Mouse (Mus musculus): ENCODE results near the gene Ripk1. TPM values are rescaled to one million over a fixed set of nuclear protein-coding genes. Genes with fewer than 3 reads are reported as not detected.

The Ripk1 gene
- polyA plus RNA-seq, 1 experiment from 2014 or later = 20.6 TPM

DNA sequence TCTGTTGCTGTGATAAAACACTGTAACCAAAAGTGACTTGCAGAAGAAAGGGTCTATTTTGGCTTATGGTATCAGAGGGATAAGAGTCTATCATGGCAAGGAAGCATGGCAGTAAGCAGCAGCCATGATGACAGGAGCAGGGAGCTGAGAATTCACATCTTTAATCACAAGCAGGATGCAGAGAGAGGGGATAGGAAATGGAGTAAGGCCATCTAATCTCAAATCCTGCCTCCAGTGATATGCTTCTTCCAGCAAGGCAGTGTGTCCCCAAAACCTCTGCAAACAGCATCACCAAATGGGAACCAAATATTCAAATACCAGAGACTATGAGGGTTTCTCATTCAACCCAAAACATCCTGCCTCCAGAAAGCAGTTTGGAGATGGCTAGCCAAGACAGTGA, 35.6 kb upstream of the Ripk1 start:
- no peak overlapping the region for H3K9ac ChIP-seq (ENCODE audit: low read depth, low read length)
- no peaks in the 10 kb centered on the region; the same call in 1 of the 2 replicates for H3K36me3 ChIP-seq (ENCODE audit: control insufficient read depth, insufficient read depth, low read length)
- no peaks in the 10 kb centered on the region for H3K27me3 ChIP-seq (ENCODE audit: control insufficient read depth, insufficient read depth, low read length)
- no peak overlapping the region for H3K27ac ChIP-seq (ENCODE audit: low read depth, low read length)
- no peak for ATAC-seq (ENCODE audit: low FRiP score, low TSS enrichment)
- no peak overlapping the region for H3K4me3 ChIP-seq (ENCODE audit: low read length)
- H3K9me3 ChIP-seq (ENCODE audit: control insufficient read depth, low read length) = no peaks in the 10 kb centered on the region
- H3K4me1 ChIP-seq (ENCODE audit: control insufficient read depth, insufficient read depth, low read length) = peaks cover 6% of the 10 kb centered on the region; the same call in 1 of the 2 replicates
- H3K4me2 ChIP-seq (replicated peaks; ENCODE audit: low read depth, low read length) = no peak overlapping the region

DNA sequence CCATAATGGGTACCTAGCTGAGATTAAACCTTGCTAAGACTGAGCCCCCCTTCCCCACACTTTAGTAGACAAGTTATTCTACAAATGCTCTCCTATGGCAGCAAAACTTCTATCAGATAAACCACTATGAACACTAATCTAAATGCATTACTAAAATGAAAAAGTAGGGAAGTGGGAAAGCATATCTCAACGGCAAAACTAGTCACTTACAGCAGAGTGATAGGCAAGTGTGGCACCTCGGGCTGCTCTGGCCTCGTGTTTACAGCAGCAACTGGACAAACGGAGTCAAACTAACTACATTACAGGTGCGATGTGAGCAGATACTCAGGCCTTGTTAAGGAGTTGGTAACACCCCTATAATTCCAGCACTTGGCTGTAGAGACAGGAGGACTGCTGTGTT, 12.5 kb upstream of the Ripk1 start:
- Histone ChIP-seq H3K9me3 (ENCODE audit: control insufficient read depth, low read length) (no peaks in the 10 kb centered on the region), H3K4me3 (ENCODE audit: low read length) (no peak overlapping the region), H3K4me2 (replicated peaks; ENCODE audit: low read depth, low read length) (no peak overlapping the region), H3K36me3 (ENCODE audit: control insufficient read depth, insufficient read depth, low read length) (peaks cover 13% of the 10 kb centered on the region; the same call in 1 of the 2 replicates), H3K27me3 (ENCODE audit: control insufficient read depth, insufficient read depth, low read length) (no peaks in the 10 kb centered on the region), H3K9ac (ENCODE audit: low read depth, low read length) (no peak overlapping the region), H3K27ac (ENCODE audit: low read depth, low read length) (no peak overlapping the region), H3K4me1 (ENCODE audit: control insufficient read depth, insufficient read depth, low read length) (no peaks in the 10 kb centered on the region)
- WGBS = 79% methylated on average over 5 of the region's 5 CpGs
- no peak for ATAC-seq (ENCODE audit: low FRiP score, low TSS enrichment)

DNA sequence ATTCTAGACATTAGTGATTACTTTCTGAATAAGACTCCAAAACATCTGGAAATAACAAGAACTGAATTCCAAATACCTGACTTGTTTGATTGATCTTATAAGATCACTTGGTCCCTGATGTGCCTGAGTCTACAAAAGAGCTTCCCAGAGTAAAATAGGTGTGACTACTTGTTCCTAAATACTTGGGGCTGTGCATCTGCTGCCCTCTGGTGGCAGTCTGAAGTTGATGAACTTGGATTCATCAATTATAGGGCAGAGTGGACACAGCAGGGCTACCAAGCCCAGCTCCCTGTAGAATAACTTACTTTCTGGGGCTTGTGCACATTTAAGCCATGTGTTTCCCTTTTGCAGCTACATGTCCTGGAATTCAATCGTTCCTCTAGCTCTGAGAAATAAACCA, 7.0 kb upstream of the Ripk1 start:
- peak; percentile 64; the same call in 1 of the 2 replicates for ATAC-seq (ENCODE audit: low FRiP score, low TSS enrichment)
- Histone ChIP-seq H3K9me3 (ENCODE audit: control insufficient read depth, low read length) (no peaks in the 10 kb centered on the region), H3K4me2 (replicated peaks; ENCODE audit: low read depth, low read length) (no peak overlapping the region), H3K4me1 (ENCODE audit: control insufficient read depth, insufficient read depth, low read length) (no peaks in the 10 kb centered on the region), H3K36me3 (ENCODE audit: control insufficient read depth, insufficient read depth, low read length) (no peaks in the 10 kb centered on the region), H3K27ac (ENCODE audit: low read depth, low read length) (no peak overlapping the region), H3K4me3 (ENCODE audit: low read length) (no peak overlapping the region), H3K27me3 (ENCODE audit: control insufficient read depth, insufficient read depth, low read length) (no peaks in the 10 kb centered on the region), H3K9ac (ENCODE audit: low read depth, low read length) (no peak overlapping the region)
- WGBS = 22% methylated on average over 1 of the region's 1 CpGs

DNA sequence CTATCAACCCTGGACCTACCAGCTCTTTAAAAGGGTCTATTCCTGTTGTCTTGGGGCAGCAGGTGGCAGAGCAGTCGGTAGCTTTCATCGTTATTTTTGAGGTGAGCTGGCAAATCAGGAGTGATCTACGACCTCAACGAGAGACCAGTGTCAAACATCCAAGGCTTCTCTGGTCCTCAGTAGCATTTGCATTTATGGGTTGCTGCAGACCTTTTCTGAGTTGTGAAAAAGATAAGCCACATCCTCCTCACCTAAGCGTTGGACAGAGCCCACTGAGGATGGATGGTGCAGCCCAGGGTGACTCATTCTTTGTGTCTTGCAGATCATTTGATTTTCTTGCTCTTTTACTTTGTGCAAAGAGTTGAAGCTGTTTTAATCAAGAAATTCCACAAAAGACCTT, 895 bp downstream of the Ripk1 start:
- 5% methylated on average over 5 of the region's 5 CpGs for WGBS
- Histone ChIP-seq H3K27ac (ENCODE audit: low read depth, low read length) (no peak overlapping the region), H3K9me3 (ENCODE audit: control insufficient read depth, low read length) (no peaks in the 10 kb centered on the region), H3K4me3 (ENCODE audit: low read length) (peak overlapping the region; percentile 75), H3K36me3 (ENCODE audit: control insufficient read depth, insufficient read depth, low read length) (no peaks in the 10 kb centered on the region), H3K9ac (ENCODE audit: low read depth, low read length) (peak overlapping the region; percentile 76; the same call in 1 of the 2 replicates), H3K4me1 (ENCODE audit: control insufficient read depth, insufficient read depth, low read length) (peaks cover 6% of the 10 kb centered on the region; the same call in 1 of the 2 replicates), H3K27me3 (ENCODE audit: control insufficient read depth, insufficient read depth, low read length) (no peaks in the 10 kb centered on the region), H3K4me2 (replicated peaks; ENCODE audit: low read depth, low read length) (peak overlapping the region; percentile 73)
- no peak for ATAC-seq (ENCODE audit: low FRiP score, low TSS enrichment)

DNA sequence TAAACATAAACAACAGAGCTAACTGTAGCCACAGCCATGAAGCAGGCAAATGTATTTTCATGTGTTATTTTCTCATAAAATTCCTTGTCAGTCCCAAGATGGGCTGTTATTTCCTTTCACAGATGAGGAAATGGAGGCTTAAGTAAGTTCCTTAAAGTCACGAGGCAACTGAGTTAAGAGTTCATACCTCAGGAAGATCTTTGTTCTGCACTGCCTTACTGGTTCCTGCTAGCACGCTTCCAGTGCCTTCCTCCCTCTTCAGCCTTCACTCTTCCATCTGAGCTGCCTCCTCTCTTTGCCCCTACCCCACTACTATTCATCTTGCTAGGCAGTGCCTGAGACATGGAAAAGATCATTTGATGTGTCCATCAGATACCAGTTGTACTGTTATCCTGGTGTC, 5.1 kb downstream of the Ripk1 start:
- Histone ChIP-seq H3K36me3 (ENCODE audit: control insufficient read depth, insufficient read depth, low read length) (peaks cover under 1% of the 10 kb centered on the region; the same call in 1 of the 2 replicates), H3K9ac (ENCODE audit: low read depth, low read length) (no peak overlapping the region), H3K27me3 (ENCODE audit: control insufficient read depth, insufficient read depth, low read length) (no peaks in the 10 kb centered on the region), H3K4me3 (ENCODE audit: low read length) (no peak overlapping the region), H3K9me3 (ENCODE audit: control insufficient read depth, low read length) (no peaks in the 10 kb centered on the region), H3K4me2 (replicated peaks; ENCODE audit: low read depth, low read length) (no peak overlapping the region), H3K27ac (ENCODE audit: low read depth, low read length) (no peak overlapping the region), H3K4me1 (ENCODE audit: control insufficient read depth, insufficient read depth, low read length) (no peaks in the 10 kb centered on the region; the same call in 1 of the 2 replicates)
- WGBS = 74% methylated on average over 2 of the region's 2 CpGs
- no peak for ATAC-seq (ENCODE audit: low FRiP score, low TSS enrichment)

DNA sequence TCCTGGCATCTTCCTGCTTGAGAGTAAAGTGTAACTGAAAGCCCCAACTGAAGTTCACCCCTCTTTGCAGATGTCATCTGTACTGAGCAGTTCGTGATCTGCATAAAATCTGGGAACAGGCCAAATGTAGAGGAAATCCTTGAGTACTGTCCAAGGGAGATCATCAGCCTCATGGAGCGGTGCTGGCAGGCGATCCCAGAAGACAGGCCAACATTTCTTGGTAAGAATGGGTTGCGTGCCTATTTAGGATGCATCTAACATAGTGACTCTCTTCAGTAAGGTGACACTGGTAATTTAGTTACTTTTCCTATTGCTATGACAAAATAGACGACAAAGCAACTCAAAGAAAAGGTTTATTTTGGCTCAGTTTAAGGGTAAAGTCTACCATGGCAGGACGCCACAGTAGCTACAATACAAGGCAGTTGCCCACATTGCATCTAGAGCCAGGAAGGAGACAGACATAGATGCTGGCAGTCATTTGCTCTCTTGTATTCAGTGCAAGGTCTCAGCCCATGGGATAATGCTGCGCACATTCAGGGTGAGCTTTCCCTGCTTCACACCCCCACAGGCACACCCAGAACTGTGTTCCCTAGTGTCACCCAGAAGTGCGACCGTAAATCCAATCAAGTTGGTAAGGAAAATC, 14.9 kb downstream of the Ripk1 start:
- H3K4me3 ChIP-seq (ENCODE audit: low read length) = no peak overlapping the region
- peaks cover 64% of the 10 kb centered on the region for H3K36me3 ChIP-seq (ENCODE audit: control insufficient read depth, insufficient read depth, low read length)
- 93% methylated on average over 9 of the region's 9 CpGs for WGBS
- no peaks in the 10 kb centered on the region for H3K27me3 ChIP-seq (ENCODE audit: control insufficient read depth, insufficient read depth, low read length)
- no peak overlapping the region for H3K4me2 ChIP-seq (replicated peaks; ENCODE audit: low read depth, low read length)
- no peak overlapping the region for H3K9ac ChIP-seq (ENCODE audit: low read depth, low read length)
- no peaks in the 10 kb centered on the region for H3K4me1 ChIP-seq (ENCODE audit: control insufficient read depth, insufficient read depth, low read length)
- ATAC-seq (ENCODE audit: low FRiP score, low TSS enrichment) = no peak
- no peak overlapping the region for H3K27ac ChIP-seq (ENCODE audit: low read depth, low read length)
- H3K9me3 ChIP-seq (ENCODE audit: control insufficient read depth, low read length) = no peaks in the 10 kb centered on the region; the same call in 1 of the 2 replicates

DNA sequence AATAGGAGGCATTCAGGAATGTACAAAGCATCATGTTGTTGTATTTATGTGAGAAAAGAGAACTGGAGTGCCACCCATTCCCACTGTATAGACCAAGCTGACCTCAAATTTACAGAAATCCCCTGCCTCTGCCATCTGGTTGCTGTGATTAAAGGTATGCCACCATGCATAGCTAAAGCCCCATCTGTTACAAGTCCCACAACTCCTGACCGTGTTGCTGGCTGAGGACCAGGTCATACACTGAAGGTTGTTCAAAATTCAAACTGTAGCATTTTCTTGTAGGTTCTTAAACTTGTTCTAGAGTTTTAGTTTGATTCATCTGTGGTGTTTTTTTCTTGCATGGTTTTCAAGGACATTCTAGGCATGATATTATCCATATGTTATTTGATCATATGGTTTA, 16.4 kb downstream of the Ripk1 start:
- H3K9me3 ChIP-seq (ENCODE audit: control insufficient read depth, low read length) = no peaks in the 10 kb centered on the region; the same call in 1 of the 2 replicates
- no peak for ATAC-seq (ENCODE audit: low FRiP score, low TSS enrichment)
- H3K4me2 ChIP-seq (replicated peaks; ENCODE audit: low read depth, low read length) = no peak overlapping the region
- H3K27ac ChIP-seq (ENCODE audit: low read depth, low read length) = no peak overlapping the region
- no peaks in the 10 kb centered on the region for H3K4me1 ChIP-seq (ENCODE audit: control insufficient read depth, insufficient read depth, low read length)
- WGBS = 90% methylated on average over 1 of the region's 1 CpGs
- H3K4me3 ChIP-seq (ENCODE audit: low read length) = no peak overlapping the region
- H3K27me3 ChIP-seq (ENCODE audit: control insufficient read depth, insufficient read depth, low read length) = no peaks in the 10 kb centered on the region
- H3K36me3 ChIP-seq (ENCODE audit: control insufficient read depth, insufficient read depth, low read length) = peaks cover 61% of the 10 kb centered on the region
- H3K9ac ChIP-seq (ENCODE audit: low read depth, low read length) = no peak overlapping the region

DNA sequence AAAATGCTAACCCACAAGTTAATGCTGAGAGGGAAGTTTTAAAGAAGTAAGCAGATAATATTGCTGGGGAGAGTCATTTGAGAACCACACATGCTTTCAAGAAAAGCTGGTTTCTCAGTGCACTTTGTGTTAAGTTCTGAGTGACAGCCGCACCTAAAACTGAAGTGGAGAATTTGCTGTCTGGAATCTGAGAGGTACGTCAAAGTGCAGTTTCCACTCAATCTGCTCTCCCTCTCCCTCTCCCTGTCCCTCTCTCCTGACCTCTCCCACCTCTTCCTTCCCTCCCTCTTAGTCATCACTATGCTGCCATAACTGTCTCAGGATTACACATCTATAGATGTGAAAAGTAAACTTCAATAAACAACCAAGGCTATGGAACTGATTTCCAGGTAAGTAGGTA, 19.8 kb downstream of the Ripk1 start:
- H3K27me3 ChIP-seq (ENCODE audit: control insufficient read depth, insufficient read depth, low read length) = no peaks in the 10 kb centered on the region
- H3K4me2 ChIP-seq (replicated peaks; ENCODE audit: low read depth, low read length) = no peak overlapping the region
- 91% methylated on average over 2 of the region's 2 CpGs for WGBS
- peaks cover 34% of the 10 kb centered on the region; the same call in 1 of the 2 replicates for H3K36me3 ChIP-seq (ENCODE audit: control insufficient read depth, insufficient read depth, low read length)
- ATAC-seq (ENCODE audit: low FRiP score, low TSS enrichment) = no peak
- H3K9me3 ChIP-seq (ENCODE audit: control insufficient read depth, low read length) = no peaks in the 10 kb centered on the region; the same call in 1 of the 2 replicates
- no peak overlapping the region for H3K9ac ChIP-seq (ENCODE audit: low read depth, low read length)
- no peak overlapping the region for H3K27ac ChIP-seq (ENCODE audit: low read depth, low read length)
- H3K4me1 ChIP-seq (ENCODE audit: control insufficient read depth, insufficient read depth, low read length) = no peaks in the 10 kb centered on the region
- no peak overlapping the region for H3K4me3 ChIP-seq (ENCODE audit: low read length)

DNA sequence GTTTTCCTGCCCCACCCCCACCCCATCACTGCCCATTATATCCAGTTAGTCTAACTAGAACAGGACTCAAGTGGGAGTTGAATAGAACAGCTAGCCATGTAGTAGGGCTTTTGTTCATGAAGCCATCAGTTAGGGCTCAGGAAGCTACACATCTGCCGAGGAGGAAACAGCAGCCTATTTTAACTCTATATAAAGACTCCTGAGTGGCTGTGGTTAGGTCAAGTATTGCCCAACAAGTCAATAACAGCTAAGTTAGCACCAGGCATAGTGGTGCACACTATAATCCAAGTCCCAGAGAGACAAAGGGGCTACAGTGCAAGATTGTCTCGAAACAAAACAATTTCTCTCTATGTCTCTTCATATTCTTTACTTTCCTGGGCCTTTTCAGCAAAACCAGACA, 29.9 kb downstream of the Ripk1 start:
- H3K36me3 ChIP-seq (ENCODE audit: control insufficient read depth, insufficient read depth, low read length) = peaks cover 56% of the 10 kb centered on the region
- WGBS = 90% methylated on average over 2 of the region's 2 CpGs
- no peak overlapping the region for H3K4me3 ChIP-seq (ENCODE audit: low read length)
- ATAC-seq (ENCODE audit: low FRiP score, low TSS enrichment) = no peak
- no peak overlapping the region for H3K9ac ChIP-seq (ENCODE audit: low read depth, low read length)
- no peak overlapping the region for H3K4me2 ChIP-seq (replicated peaks; ENCODE audit: low read depth, low read length)
- no peaks in the 10 kb centered on the region for H3K9me3 ChIP-seq (ENCODE audit: control insufficient read depth, low read length)
- H3K27ac ChIP-seq (ENCODE audit: low read depth, low read length) = no peak overlapping the region
- no peaks in the 10 kb centered on the region for H3K27me3 ChIP-seq (ENCODE audit: control insufficient read depth, insufficient read depth, low read length)
- H3K4me1 ChIP-seq (ENCODE audit: control insufficient read depth, insufficient read depth, low read length) = no peaks in the 10 kb centered on the region

All from kidney, embryonic 14.5 days (tissue).